ENCODE assay signal across 8 mouse cellular contexts in genomic region chr17:55969966-55970891, GRCm38 (mm10). TPM values are rescaled to one million over a fixed set of nuclear protein-coding genes. Genes with fewer than 3 reads are reported as not detected.
A peak's percentile ranks its signal among the peaks of the same experiment; 100 is the strongest.
DNase-seq lines count a peak whose midpoint lies in the region; ATAC-seq and TF ChIP-seq lines count a peak whose summit lies in the region.

Gene Shd (plus strand): TSS chr17:55970467.

- H3K9me3 ChIP-seq in heart, embryonic 14.5 days (ENCODE audit: control insufficient read depth, low read length), result no peaks in the 10 kb centered on the region
- no peaks in the 10 kb centered on the region for H3K9me3 ChIP-seq in midbrain, embryonic 12.5 days

- H3K4me1 ChIP-seq in liver, adult 2 months (ENCODE audit: control insufficient read depth, insufficient read depth, low read length), result no peaks in the 10 kb centered on the region
- peaks cover 12 to 32% of the 10 kb centered on the region in 2 experiments; a peak in 3 of 4 replicates for H3K4me1 ChIP-seq in heart, embryonic 14.5 days (ENCODE audit: control insufficient read depth in 2 of 2, insufficient read depth in 2 of 2, low read length in 2 of 2)
- H3K4me1 ChIP-seq in midbrain, embryonic 12.5 days, result peaks cover 50% of the 10 kb centered on the region

- 13% methylated on average over 54 of the region's 55 CpGs for WGBS in liver, adult 2 months
- 7% methylated on average over 53 of the region's 55 CpGs for whole genome bisulfite sequencing in heart, embryonic 14.5 days
- WGBS in midbrain, embryonic 12.5 days, result 7% methylated on average over 53 of the region's 55 CpGs

- no peaks in the 10 kb centered on the region for H3K36me3 ChIP-seq in liver, adult 2 months (ENCODE audit: control insufficient read depth, insufficient read depth, low read length)
- H3K36me3 ChIP-seq in heart, embryonic 14.5 days (ENCODE audit: control insufficient read depth, insufficient read depth, low read length), result peaks cover 21% of the 10 kb centered on the region
- peaks cover 44% of the 10 kb centered on the region for H3K36me3 ChIP-seq in midbrain, embryonic 12.5 days

- TF ChIP-seq CTCF in liver, adult 2 months (IDR thresholded peaks at IDR 0.05; ENCODE audit: low read depth, low read length), result no peak

- peak within 1 kb of the TSS; percentile 90 for H3K4me2 ChIP-seq in heart, embryonic 14.5 days (ENCODE audit: low read length)
- H3K4me2 ChIP-seq in midbrain, embryonic 12.5 days (replicated peaks), result peak within 1 kb of the TSS; percentile 78

- no peak for DNase-seq in liver, adult 2 months (ENCODE audit: extremely low read depth, low read depth, low spot score)
- DNase-seq in liver, result no peak
- DNase-seq in cerebellum, postnatal 36 days, result peak; percentile 62 to 74
- peak; percentile 28 to 46 for DNase-seq in layer of hippocampus, postnatal 36 days
- DNase-seq in c-Kit-positive CD71-positive TER-119-positive erythroid progenitor cells, embryonic 14.5 days (ENCODE audit: low spot score), result no peak
- DNase-seq in spleen, adult 12 weeks (ENCODE audit: low spot score), result no peak

- TF ChIP-seq POLR2A in liver, adult 2 months (IDR thresholded peaks at IDR 0.05; ENCODE audit: extremely low read depth, insufficient read depth, low read length), result no peak

- H3K79me2 ChIP-seq in liver, adult 2 months (ENCODE audit: control insufficient read depth, insufficient read depth, low read length), result no peaks in the 10 kb centered on the region

- H3K27ac ChIP-seq in liver, adult 2 months (replicated peaks; ENCODE audit: insufficient read depth, low read depth, low read length), result no peak within 1 kb of the TSS
- H3K27ac ChIP-seq in heart, embryonic 14.5 days (replicated peaks in 1 of 2; ENCODE audit: control insufficient read depth in 1 of 2, insufficient read depth in 1 of 2, low read depth in 2 of 2, low read length in 2 of 2), result no peak within 1 kb of the TSS
- H3K27ac ChIP-seq in midbrain, embryonic 12.5 days (replicated peaks), result peak within 1 kb of the TSS; percentile 86

- peak within 1 kb of the TSS; percentile 45; the same call in 1 of the 2 replicates for H3K4me3 ChIP-seq in liver, adult 2 months (ENCODE audit: insufficient read depth, low read depth, low read length)
- peak within 1 kb of the TSS; percentile 56 to 57 for H3K4me3 ChIP-seq in heart, embryonic 14.5 days (ENCODE audit: control insufficient read depth in 1 of 2, insufficient read depth in 1 of 2, low read depth in 1 of 2, low read length in 2 of 2)
- H3K4me3 ChIP-seq in midbrain, embryonic 12.5 days, result peak within 1 kb of the TSS; percentile 57

- H3K9ac ChIP-seq in liver, adult 2 months (ENCODE audit: low read depth, low read length), result peak within 1 kb of the TSS; percentile 42
- peak within 1 kb of the TSS; percentile 71 for H3K9ac ChIP-seq in heart, embryonic 14.5 days (ENCODE audit: low read length)
- H3K9ac ChIP-seq in midbrain, embryonic 12.5 days (replicated peaks), result peak within 1 kb of the TSS; percentile 76

- peaks cover 13% of the 10 kb centered on the region; the same call in 1 of the 2 replicates for H3K27me3 ChIP-seq in liver, adult 2 months (ENCODE audit: control insufficient read depth, insufficient read depth, low read length)
- peaks cover 13% of the 10 kb centered on the region for H3K27me3 ChIP-seq in heart, embryonic 14.5 days (ENCODE audit: control insufficient read depth, insufficient read depth, low read length)
- no peaks in the 10 kb centered on the region for H3K27me3 ChIP-seq in midbrain, embryonic 12.5 days

- no peak; the same call in 1 of the 2 replicates for ATAC-seq in heart, embryonic 14.5 days (ENCODE audit: insufficient number of reproducible peaks, insufficient read depth, low FRiP score, low read depth)
- ATAC-seq in midbrain, embryonic 12.5 days (ENCODE audit: low FRiP score, low read depth), result peak; percentile 74

RNA-seq across cellular contexts. Expression of gene Shd, which starts in this region (rescaled TPM):
- not detected in 2 replicates for total RNA-seq in liver, adult 2 months (2014; rRNA removed)
- polyA plus RNA-seq in liver, adult 2 months (2012; rRNA removed), result 0.20 and 0.35 TPM in 2 replicates
- polyA plus RNA-seq in heart, embryonic 14.5 days (2014; fragmentation: Nextera tagmentation; extraction: Ambion mirVana), result 7.1 and 7.3 TPM in 2 replicates
- total RNA-seq in layer of hippocampus, postnatal 36 days (2021), result 10 to 100 TPM; 24.4 to 26.8 TPM
- 123 and 131 TPM in 2 replicates for polyA plus RNA-seq in midbrain, embryonic 12.5 days (2016; fragmentation: Nextera tagmentation; extraction: Ambion mirVana)

Comparison
In these comparisons a context has a peak if more than half of its experiments do, and no peak if none do; other contexts are left out.
1. RNA of gene Shd (total RNA-seq): 24.4 to 26.8 TPM in layer of hippocampus, postnatal 36 days; not detected in liver, adult 2 months; every median in the first group is over 10 times any median in the second.
2. RNA of gene Shd (polyA plus RNA-seq): 123 to 131 TPM in midbrain, embryonic 12.5 days; 7.1 to 7.3 TPM in heart, embryonic 14.5 days and 0.20 to 0.35 TPM in liver, adult 2 months; every median in the first group is over 10 times any median in the second.
3. DNase-seq: peak in cerebellum, postnatal 36 days (2 of 2) and layer of hippocampus, postnatal 36 days (2 of 2); none in liver, adult 2 months (single experiment), liver (single experiment), c-Kit-positive CD71-positive TER-119-positive erythroid progenitor cells, embryonic 14.5 days (single experiment) and spleen, adult 12 weeks (single experiment).
4. Peak in every context shown above with its lines, with median percentiles within 50 percentile points of each other: H3K4me3 ChIP-seq and H3K9ac ChIP-seq.